Mouse (Mus musculus) urinary bladder, postnatal 4 days (tissue): Measurements from ENCODE around the gene Gzmc.
A peak's percentile ranks its signal among the peaks of the same experiment; 100 is the strongest.
"Not testable (repeated sequence)": the region's sequence is repeated elsewhere in the genome, so short reads cannot be mapped to it uniquely, and the experiment has no call there.

Source experiments
- DNase-seq, 2 experiments: peaks; one replicate each; pipeline ENCODE4 v3.0.0; 2021 to 2022; ENCODE audit warnings: low spot score in 2 of 2

The Gzmc gene

DNA sequence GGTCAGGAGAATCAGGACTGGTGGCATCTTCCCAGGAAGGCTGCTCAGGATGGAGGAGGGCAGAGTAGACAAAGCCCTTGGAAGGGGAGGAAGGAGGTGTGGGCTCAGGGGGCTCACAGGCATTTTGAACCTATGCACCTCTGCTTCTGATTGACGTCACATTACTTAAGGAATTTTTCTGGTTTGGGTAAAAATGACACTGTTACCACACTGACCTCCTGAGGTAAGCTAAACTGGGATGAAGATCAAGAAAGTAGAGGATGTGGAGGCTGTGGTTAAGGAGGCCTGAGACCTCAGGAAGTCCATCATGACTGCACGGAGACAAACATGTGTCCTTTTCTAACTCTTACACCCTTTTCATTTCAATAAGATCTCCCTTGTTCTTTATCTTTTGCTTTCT is at the start of gene Gzmc:
Gene Gzmc (minus strand): TSS at position 101 of the 400 bp plus-strand sequence.
- no peak for DNase-seq

GRCm38 (mm10) chr14:56283816-56284215 is 49.4 kb upstream of the Gzmc start:
- DNase-seq: no peak

DNA sequence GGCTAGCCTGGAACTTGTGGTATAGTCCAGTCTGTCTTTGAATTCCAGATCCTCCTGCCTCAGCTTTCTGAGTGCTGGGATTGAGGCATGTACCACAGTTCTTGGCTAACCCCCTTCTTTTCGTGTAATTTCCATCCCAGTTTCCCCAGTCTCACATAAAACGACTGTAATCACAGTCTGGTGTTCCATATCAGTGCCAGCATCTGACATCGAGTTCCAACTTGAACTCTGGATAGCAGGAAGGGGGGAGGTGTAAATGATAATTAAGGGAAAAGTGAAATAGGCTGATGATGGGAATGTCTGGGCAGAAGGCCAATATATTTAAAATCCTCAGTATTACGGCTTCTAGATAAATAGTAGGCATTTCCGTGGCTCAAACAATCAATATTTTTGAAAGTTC is 46.6 kb upstream of the Gzmc start:
- no peak for DNase-seq

- DNase-seq: not testable (repeated sequence)
Measured at GRCm38 (mm10) chr14:56278691-56279090, 44.2 kb upstream of the Gzmc start.

DNA sequence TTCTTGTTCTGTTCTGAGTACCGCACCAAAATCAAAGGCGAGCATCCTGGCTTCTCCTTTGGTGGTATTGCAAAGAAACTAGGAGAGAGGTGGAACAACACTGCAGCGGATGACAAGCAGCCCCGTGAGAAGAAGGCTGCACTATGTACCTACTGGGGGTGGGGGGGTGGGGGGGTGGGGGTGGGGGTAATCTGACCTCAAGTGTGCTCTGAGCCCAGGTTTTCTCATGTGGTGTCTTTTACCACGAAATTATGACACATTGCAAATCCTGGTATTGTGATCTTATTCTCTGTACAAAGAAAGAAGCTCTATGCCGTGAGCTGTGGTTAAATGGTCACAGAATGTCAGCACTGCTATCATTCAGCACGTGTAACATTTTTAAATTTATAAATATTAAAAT is 41.6 kb upstream of the Gzmc start:
- DNase-seq: not testable (repeated sequence)

DNA sequence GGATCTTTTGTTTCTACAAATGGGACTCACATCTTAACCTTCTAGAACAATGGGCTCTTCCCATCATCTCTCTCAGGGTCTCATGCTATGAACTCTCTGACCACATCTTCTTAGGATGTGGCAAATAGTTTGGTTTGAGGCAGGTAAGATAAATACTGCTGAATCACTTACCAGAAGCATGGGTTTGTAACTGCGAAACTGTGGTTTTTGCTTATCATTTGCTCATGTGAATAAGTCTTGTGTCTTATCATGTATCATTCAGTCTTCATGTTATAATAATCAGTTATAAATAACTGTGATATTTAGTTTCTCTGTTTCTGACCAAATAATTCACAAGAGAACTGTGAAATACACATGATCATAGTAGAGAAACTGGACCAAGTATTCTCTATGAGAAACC is 31.7 kb upstream of the Gzmc start:
- DNase-seq: no peak

DNA sequence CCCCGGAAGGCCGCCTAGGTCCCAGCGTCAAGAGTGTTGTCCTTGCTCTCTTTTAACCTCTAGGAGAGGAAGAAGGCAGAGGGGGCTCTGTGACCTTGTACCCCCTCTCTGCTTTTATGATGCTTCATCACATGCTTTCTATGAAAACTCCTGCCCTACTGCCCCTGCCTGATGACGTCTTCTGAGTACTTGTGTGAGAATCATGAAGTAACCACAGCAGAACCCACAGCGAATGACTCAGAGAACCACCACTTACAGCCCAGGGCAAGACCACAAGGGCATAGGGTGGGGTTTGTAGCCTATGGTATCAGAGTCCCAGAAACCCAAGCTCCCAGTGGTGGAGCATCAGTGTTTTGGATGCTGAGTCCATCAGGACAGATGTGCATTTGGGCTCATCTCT is 27.7 kb upstream of the Gzmc start, which contains the start of gene Gzmb:
Gene Gzmb (minus strand): TSS at position 108 of the 400 bp plus-strand sequence.
- DNase-seq: no peak

DNA sequence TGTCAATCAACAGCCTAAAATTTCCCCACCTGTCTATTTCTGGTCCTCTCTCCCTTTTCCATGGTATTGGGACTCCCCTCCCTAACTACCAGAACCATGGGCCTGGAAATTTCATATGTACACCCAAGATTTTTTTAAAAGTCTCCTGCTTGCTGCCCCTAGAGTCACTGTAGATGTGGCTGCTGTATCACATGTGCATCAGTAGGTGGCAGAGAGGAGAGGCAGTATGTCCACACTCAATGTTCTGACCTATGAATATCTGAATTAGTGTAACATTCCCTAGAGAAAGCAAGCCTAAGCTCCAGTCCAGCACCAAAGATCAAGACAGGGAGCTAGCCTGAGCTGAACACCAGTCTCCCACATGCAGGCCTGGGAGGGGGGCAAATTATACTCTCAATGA is 6.0 kb upstream of the Gzmc start:
- no peak for DNase-seq

DNA sequence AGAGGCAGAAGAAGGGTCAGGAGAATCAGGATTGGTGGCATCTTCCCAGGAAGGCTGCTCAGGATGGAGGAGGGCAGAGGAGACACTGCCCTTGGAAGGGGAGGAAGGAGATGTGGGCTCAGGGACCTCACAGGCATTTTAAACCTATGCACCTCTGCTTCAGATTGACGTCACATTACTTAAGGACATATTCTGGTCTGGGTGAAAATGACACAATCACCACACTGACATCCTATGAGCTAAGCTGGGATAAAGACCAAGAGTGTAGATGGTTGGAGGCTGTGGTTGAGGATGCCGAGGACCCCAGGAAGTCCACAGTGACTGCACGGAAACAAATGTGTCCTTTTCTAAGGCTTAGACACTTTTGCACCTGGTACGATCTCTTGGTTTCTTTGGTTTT is 23.1 kb downstream of the Gzmc start, which contains the start of gene Gzmf:
Gene Gzmf (minus strand): TSS at position 101 of the 400 bp plus-strand sequence.
- DNase-seq: no peak

- no peak for DNase-seq
Measured at GRCm38 (mm10) chr14:56205613-56206012, 28.8 kb downstream of the Gzmc start.

GRCm38 (mm10) chr14:56205021-56205420 is 29.4 kb downstream of the Gzmc start:
- DNase-seq: not testable (repeated sequence)

GRCm38 (mm10) chr14:56203975-56204374 is 30.5 kb downstream of the Gzmc start:
- DNase-seq: peak in 1 of 2 experiments; percentile 45

- DNase-seq: no peak
Measured at GRCm38 (mm10) chr14:56186946-56187345, 47.5 kb downstream of the Gzmc start.

DNA sequence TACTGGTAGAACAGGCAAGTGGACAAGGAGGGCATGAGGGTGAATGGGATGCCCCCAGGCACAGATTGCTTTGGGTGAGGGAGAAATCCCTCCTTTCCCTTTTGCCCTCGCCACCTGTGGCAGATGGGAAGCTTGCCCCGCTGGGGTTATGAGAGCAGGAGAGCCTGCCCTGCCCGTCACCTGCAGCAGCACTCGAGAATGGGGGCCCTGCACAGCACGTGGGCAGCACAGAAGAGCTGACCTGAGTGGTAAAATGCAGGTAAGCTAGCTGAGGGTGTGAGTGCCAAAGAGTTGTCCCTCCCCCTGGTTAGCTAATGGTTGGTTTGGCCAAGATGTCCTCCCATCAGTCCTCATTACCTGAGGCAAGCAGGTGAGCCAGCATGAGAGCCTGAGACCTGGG is 47.9 kb downstream of the Gzmc start:
- no peak for DNase-seq
